8 mouse cellular contexts compared by ENCODE assay signal in the genomic region with DNA sequence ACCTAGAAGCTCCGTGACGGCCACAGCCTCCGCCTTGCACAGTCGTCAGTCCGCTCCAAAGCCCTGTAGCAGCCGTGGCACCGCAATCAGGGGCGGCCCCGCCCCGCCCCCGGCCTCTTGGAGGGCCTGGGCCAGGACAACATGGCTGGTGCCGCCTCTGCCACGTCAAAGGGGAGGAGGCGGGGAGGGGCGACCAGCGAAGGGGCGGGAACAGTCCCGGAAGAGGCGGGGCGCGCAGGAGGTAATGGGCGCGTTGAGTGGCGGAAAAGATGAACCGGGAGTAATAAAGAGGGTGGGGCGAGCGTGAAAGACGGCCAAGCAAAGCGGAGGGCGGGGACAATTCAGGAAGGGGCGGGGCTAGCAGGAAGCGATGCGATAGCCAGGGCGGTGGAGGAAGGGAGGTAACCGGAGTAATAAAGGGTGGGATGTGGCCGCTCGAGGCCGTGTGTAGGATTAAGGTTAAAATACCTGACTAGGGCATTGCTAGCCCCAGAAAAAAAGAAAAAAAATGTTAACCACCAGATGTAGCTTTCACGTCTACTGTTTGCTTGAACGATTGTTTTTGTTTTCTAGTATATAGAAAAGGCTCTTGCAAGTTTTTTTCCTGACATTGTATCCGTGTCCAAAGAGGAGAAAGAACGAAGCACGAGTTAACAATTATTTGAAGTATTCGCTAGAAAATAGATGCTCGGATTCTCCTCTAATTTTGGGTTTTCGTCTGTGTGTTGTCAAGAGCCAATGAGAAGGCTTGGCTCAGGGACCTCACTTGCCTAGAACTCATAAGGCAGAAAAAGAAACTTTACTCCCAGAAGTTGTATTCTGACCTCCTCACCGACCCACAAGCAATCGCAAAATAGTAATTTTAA. TPM values are rescaled to one million over a fixed set of nuclear protein-coding genes. Genes with fewer than 3 reads are reported as not detected.
A peak's percentile ranks its signal among the peaks of the same experiment; 100 is the strongest.
DNase-seq lines count a peak whose midpoint lies in the region; ATAC-seq and TF ChIP-seq lines count a peak whose summit lies in the region.

Gene Sec23a (minus strand): TSS at position 174 of the 866 bp plus-strand sequence.

- H3K4me2 ChIP-seq in heart, embryonic 11.5 days = peak within 1 kb of the TSS; percentile 74
- peak within 1 kb of the TSS; percentile 77 for H3K4me2 ChIP-seq in kidney, embryonic 16.5 days (replicated peaks; ENCODE audit: low read depth, low read length)
- peak within 1 kb of the TSS; percentile 87 for H3K4me2 ChIP-seq in myocyte (ENCODE audit: low read depth)

- WGBS in heart, embryonic 11.5 days (ENCODE audit: insufficient replicate concordance) = under 1% methylated on average over 48 of the region's 48 CpGs
- WGBS in kidney, embryonic 16.5 days = under 1% methylated on average over 47 of the region's 48 CpGs
- under 1% methylated on average over 48 of the region's 48 CpGs for WGBS in liver, adult 2 months

- peak within 1 kb of the TSS; percentile 84 for H3K9ac ChIP-seq in heart, embryonic 11.5 days (ENCODE audit: low read depth, low read length)
- H3K9ac ChIP-seq in kidney, embryonic 16.5 days (replicated peaks; ENCODE audit: low read length) = peak within 1 kb of the TSS; percentile 85
- peak within 1 kb of the TSS; percentile 89 for H3K9ac ChIP-seq in liver, adult 2 months (ENCODE audit: low read depth, low read length)

- peak within 1 kb of the TSS; percentile 69 for H3K4me3 ChIP-seq in heart, embryonic 11.5 days (ENCODE audit: low read depth, low read length)
- peak within 1 kb of the TSS; percentile 76 for H3K4me3 ChIP-seq in kidney, embryonic 16.5 days (ENCODE audit: low read length)
- peak within 1 kb of the TSS; percentile 78 for H3K4me3 ChIP-seq in liver, adult 2 months (ENCODE audit: insufficient read depth, low read depth, low read length)
- H3K4me3 ChIP-seq in myocyte = peak within 1 kb of the TSS; percentile 50

- peak within 1 kb of the TSS; percentile 80 for H3ac ChIP-seq in myocyte (ENCODE audit: control insufficient read depth, insufficient read length)

- H3K36me3 ChIP-seq in heart, embryonic 11.5 days (ENCODE audit: control insufficient read depth, insufficient read depth, low read length) = peaks cover 2% of the 10 kb centered on the region; the same call in 1 of the 2 replicates
- H3K36me3 ChIP-seq in kidney, embryonic 16.5 days (ENCODE audit: insufficient read depth, low read length) = no peaks in the 10 kb centered on the region
- peaks cover 2% of the 10 kb centered on the region for H3K36me3 ChIP-seq in liver, adult 2 months (ENCODE audit: control insufficient read depth, insufficient read depth, low read length)
- H3K36me3 ChIP-seq in myocyte (ENCODE audit: control insufficient read depth, insufficient read depth) = peaks cover 6% of the 10 kb centered on the region
- H3K36me3 ChIP-seq in splenic B cell, adult 2 months (ENCODE audit: control insufficient read depth, insufficient read depth, low read length, poor library complexity, severe bottlenecking) = peaks cover 1% of the 10 kb centered on the region; the same call in 1 of the 2 replicates

- H3K27ac ChIP-seq in heart, embryonic 11.5 days (ENCODE audit: low read depth, low read length) = peak within 1 kb of the TSS; percentile 91
- peak within 1 kb of the TSS; percentile 93 for H3K27ac ChIP-seq in kidney, embryonic 16.5 days (ENCODE audit: low read length)
- H3K27ac ChIP-seq in liver, adult 2 months (replicated peaks; ENCODE audit: insufficient read depth, low read depth, low read length) = peak within 1 kb of the TSS; percentile 90

- TF ChIP-seq CTCF in liver, adult 2 months (IDR thresholded peaks at IDR 0.05; ENCODE audit: low read depth, low read length) = no peak

- ATAC-seq in erythroblast, adult 5-6 weeks (replicated peaks; ENCODE audit: low FRiP score, poor library complexity, severe bottlenecking) = peak; percentile 88
- ATAC-seq in heart, embryonic 11.5 days (replicated peaks; ENCODE audit: insufficient number of reproducible peaks, low FRiP score, low TSS enrichment) = peak; percentile 97
- ATAC-seq in kidney, embryonic 16.5 days (ENCODE audit: low FRiP score, low TSS enrichment) = peak; percentile 97

- TF ChIP-seq POLR2A in liver, adult 2 months (IDR thresholded peaks at IDR 0.05; ENCODE audit: extremely low read depth, insufficient read depth, low read length) = peak; percentile 92
- peak; percentile 79 for TF ChIP-seq POLR2A in myocyte (IDR thresholded peaks at IDR 0.05; ENCODE audit: insufficient read length, low read depth)

- H3K79me2 ChIP-seq in liver, adult 2 months (ENCODE audit: control insufficient read depth, insufficient read depth, low read length) = peaks cover 18% of the 10 kb centered on the region; the same call in 1 of the 2 replicates
- peaks cover 41% of the 10 kb centered on the region for H3K79me2 ChIP-seq in myocyte (ENCODE audit: control insufficient read depth, insufficient read depth)

- peak; percentile 99 for DNase-seq in B cell, adult 2 months
- DNase-seq in brain, adult 2 months (ENCODE audit: low read depth, low spot score) = peak; percentile 99
- DNase-seq in liver, adult 2 months (ENCODE audit: extremely low read depth, low read depth, low spot score) = peak; percentile 87
- peak; percentile 99 for DNase-seq in splenic B cell, adult 2 months (ENCODE audit: low read depth, low spot score)

- H3K9me3 ChIP-seq in heart, embryonic 11.5 days (replicated peaks; ENCODE audit: control insufficient read depth, low read length) = no peaks in the 10 kb centered on the region
- H3K9me3 ChIP-seq in kidney, embryonic 16.5 days (ENCODE audit: low read length) = no peaks in the 10 kb centered on the region

- H3K4me1 ChIP-seq in heart, embryonic 11.5 days (ENCODE audit: control insufficient read depth, insufficient read depth, low read length) = peaks cover 9% of the 10 kb centered on the region; the same call in 1 of the 2 replicates
- H3K4me1 ChIP-seq in kidney, embryonic 16.5 days (ENCODE audit: insufficient read depth, low read length) = peaks cover 33% of the 10 kb centered on the region
- H3K4me1 ChIP-seq in liver, adult 2 months (ENCODE audit: control insufficient read depth, insufficient read depth, low read length) = peaks cover 13% of the 10 kb centered on the region

- no peaks in the 10 kb centered on the region for H3K27me3 ChIP-seq in heart, embryonic 11.5 days (ENCODE audit: control insufficient read depth, insufficient read depth, low read length)
- H3K27me3 ChIP-seq in kidney, embryonic 16.5 days (ENCODE audit: insufficient read depth, low read length) = no peaks in the 10 kb centered on the region
- no peaks in the 10 kb centered on the region for H3K27me3 ChIP-seq in liver, adult 2 months (ENCODE audit: control insufficient read depth, insufficient read depth, low read length)
- no peaks in the 10 kb centered on the region for H3K27me3 ChIP-seq in myocyte (ENCODE audit: control insufficient read depth, insufficient read depth, insufficient read length)
- no peaks in the 10 kb centered on the region for H3K27me3 ChIP-seq in splenic B cell, adult 2 months (ENCODE audit: control insufficient read depth, insufficient read depth, low read length, poor library complexity, severe bottlenecking)

TF ChIP-seq in myocyte, 11 proteins besides CTCF, POLR2A, EP300 and RAD21:
- TF ChIP-seq MYOG (IDR thresholded peaks at IDR 0.05; ENCODE audit: control insufficient read depth in 1 of 3, insufficient read depth in 1 of 3, insufficient read length in 2 of 3, low read depth in 2 of 3) = no peak
- TF ChIP-seq POLR2AphosphoS2 (IDR thresholded peaks at IDR 0.05; ENCODE audit: insufficient read length, low read depth) = peak; percentile 86
- peak; percentile 0 for TF ChIP-seq E2F4 (IDR thresholded peaks at IDR 0.05; ENCODE audit: insufficient read depth)
TF ChIP-seq in myocyte: peak in this region for 2.

RNA-seq across cellular contexts. Expression of gene Sec23a, which starts in this region (rescaled TPM):
- 18.6 and 22.2 TPM in 2 replicates for total RNA-seq in erythroblast, adult 5-6 weeks (2015; ENCODE audit: low replicate concordance)
- total RNA-seq in erythroblast, adult 5-6 weeks (2017; ENCODE audit: low replicate concordance) = 19.2 and 21.2 TPM in 2 replicates
- polyA plus RNA-seq in heart, embryonic 11.5 days (2014; fragmentation: Nextera tagmentation; extraction: Ambion mirVana) = 77.8 and 103 TPM in 2 replicates
- 78.7 and 83.9 TPM in 2 replicates for polyA plus RNA-seq in kidney, embryonic 16.5 days (2015; fragmentation: Nextera tagmentation; extraction: Ambion mirVana)
- total RNA-seq in liver, adult 2 months (2014; rRNA removed) = 78.0 and 96.3 TPM in 2 replicates
- polyA plus RNA-seq in liver, adult 2 months (2012; rRNA removed) = 23.7 and 25.2 TPM in 2 replicates
- polyA plus RNA-seq in myocyte (2012; fragmentation: generic; extraction: Trizol) = 24.6 TPM

Comparison
In these comparisons a context has a peak if more than half of its experiments do, and no peak if none do; other contexts are left out.
1. Peak in every context shown above with its lines: DNase-seq, ATAC-seq, H3K4me3 ChIP-seq and H3K27ac ChIP-seq.